Mouse (Mus musculus) CD8-positive naive resting alpha-beta T cell, adult 2 months (primary cell): ENCODE measurements around the gene Rnf144b.

Experiments
- DNase-seq, 2 experiments: peaks; one replicate each; pipeline ENCODE4 v3.0.0; 2022; ENCODE audit warnings: low read depth in 2 of 2, low spot score in 2 of 2

Rnf144b gene

DNA sequence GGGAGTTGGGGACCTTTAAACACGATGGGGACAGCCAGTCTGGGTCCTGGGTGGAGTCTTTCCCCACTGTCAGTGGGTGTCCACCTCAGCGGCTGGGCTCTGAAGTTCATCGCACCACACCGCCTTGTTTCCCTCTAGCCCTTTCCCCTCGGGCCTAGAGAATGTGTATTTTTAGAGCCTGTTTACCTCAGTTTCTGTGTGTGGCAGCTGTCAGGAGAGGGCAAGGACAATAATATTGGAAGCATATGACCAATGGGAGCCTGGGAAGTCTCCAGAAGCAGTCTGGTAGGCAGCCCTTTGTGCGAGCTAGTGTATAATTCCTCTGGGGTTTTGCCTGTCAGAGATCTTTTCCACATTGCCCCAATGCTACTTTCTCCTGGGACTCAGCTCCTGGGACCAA, 95.9 kb downstream of the Rnf144b start:
- no peak for DNase-seq

DNA sequence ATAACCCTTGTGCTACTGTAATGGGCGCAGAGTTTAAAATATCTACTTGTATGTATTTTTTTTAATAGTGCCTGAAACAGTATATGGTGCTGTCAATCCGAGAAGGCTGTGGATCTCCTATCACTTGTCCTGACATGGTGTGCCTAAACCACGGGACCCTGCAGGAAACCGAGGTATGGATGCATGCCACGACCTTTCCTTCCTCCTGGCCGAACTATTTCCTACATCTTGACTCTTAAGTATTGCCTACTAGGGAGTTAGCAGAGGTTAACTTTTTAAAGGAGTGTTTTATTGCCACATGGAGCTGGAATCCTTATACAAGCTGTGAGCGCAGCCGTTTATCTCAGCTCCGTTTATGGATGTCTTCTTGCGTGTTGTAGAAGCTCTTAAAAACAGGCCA, 98.0 kb downstream of the Rnf144b start:
- DNase-seq, result no peak

DNA sequence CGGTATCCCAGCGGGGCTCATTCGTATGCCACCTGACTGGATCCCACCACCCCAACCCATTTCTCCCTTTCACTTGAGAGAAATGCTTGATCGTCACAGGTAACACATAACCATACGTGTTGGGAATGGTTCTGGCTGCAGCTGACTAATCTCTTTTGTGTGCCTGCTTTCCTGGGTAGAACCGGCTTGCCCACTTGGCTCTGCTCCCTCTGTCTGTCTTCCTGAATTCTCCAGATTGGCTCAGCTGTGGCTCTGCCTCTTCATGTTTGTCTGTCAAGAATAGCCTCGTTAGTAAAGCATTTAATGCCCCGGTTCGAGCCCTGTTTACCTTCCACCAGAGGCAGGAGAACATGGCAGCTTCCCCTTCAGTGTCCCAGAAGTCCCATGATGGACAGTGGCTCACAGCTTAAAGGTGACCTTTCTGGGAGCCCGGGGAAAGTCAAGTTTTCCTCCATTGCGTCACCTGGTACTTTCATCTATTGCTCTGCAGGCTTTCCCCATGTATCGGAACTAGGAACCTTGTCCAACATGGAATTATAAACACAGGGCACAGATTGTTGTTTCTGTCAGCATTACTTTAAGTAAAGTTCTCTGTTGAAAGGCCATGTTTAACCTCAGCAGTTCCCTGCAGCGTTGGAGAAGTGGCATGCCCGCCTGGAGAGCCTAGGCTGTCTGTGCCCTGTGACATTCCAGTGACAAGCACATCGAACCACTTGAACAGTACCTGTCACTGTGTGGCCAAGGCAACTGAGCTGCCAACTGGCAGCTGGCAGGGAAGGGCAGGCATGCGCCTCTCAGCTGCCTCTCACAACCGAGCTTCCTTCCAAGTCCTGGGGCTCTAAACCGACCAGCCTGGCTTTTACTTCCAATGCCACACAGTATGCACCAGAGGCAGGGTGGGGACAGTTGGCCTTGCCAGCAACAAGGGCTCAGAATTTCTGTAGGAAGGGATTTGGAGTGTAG, 101.4 kb downstream of the Rnf144b start:
- no peak for DNase-seq

DNA sequence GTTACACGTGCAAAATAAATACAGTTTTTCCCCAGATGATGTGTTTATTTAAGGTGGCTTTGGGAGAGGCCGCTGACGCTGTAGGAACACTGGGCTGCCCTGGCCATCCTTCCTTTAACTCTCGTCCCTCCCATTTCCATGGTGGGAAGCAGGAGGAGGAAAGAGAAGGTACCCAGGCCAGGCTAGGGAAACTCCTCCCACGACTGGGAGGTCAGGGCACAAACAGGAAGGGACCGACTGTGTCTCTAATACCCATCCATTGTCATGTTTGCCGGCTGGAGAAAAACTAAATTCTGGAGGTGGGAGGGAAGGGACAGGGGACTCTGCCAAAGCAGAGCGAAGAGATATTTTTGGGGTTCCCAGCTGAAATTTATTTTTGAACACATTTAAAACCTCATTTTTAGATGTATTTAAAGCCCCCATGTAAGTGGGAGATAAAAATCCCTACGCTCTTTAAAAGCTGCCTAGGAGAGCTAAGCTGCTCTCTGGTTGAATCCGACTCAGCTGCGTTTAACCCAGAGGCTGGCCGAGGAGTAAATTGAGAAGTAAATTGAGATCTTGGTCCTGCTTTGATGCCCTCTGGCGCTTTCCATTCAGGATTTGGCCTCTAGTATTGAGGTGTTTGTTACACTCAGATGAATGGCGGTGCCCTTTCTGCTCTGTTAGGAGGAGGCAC, 102.3 kb downstream of the Rnf144b start:
- no peak for DNase-seq

DNA sequence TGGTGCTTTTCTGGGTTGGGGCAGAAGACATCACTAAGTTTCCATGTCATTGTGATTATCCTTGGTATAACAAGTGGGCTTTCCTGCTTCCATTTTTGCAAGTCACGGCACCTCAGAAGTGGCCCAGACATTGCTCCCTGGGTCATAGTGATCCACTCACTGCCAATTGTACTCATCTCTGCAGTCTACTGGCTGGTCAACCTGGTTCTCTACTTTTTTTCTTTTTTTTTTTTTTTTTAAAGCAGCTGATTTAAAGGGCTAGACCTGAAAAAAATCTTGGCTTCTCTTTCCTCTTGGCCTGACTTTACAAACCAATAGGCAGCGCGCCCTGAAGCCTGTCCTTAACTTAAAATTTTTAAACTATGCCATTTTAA, 102.9 kb downstream of the Rnf144b start:
- no peak for DNase-seq

DNA sequence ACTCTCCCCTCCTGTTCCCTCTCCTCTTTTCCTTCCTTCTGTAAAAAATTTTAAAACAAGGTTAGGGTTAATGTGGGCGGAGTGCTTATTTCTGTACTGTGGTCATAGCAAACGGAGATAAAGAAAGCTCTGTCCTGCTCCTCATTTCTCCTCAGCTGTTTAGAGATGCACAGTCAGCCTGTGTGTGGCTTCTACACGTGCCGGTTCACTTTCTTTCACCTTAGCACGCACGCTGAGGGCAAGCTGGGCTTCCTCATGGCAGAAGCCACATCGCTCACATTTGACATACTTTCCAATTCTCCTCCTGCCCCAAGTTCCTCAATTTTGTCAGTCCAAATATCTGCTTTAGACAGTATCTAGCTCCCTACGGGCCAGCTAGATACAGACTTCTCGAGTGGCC, 103.3 kb downstream of the Rnf144b start:
- no peak for DNase-seq

DNA sequence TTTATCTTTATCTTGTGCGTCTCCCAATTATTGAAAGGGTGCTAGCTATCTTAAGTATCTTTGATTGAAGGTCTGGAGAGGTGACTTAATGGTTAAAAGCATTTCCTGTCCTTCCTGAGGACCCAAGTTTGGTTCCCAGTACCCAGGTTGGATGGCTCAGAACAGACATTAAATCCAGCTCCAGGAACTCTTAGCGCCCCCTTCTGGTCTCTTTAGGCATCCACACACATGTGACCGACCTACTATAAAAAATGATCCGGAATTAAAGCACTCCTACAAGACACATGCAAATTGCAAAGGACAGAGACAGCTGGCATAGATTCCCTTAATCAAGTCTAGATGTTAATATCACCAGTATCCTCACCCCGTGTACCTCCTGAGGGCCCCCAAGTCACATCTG, 104.1 kb downstream of the Rnf144b start:
- DNase-seq, result no peak

DNA sequence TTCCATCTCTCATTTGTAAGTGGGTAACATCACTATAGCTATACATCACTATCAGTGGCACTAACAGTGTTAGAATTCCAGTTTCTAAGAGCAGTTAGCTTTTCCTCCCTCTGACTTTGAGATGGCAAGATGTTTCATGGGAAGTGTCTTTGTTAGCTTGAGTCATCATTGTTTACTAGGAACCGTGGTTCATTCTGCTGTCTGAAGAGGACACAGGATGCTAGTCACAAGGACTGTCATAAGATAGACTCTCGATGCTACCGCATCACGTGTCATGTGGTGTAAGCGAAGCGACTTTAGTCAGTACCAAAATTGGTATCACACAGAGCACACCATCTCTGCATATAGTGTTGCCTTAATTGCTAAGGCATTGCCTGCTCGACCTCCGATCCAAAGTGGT, 105.7 kb downstream of the Rnf144b start:
- no peak for DNase-seq

DNA sequence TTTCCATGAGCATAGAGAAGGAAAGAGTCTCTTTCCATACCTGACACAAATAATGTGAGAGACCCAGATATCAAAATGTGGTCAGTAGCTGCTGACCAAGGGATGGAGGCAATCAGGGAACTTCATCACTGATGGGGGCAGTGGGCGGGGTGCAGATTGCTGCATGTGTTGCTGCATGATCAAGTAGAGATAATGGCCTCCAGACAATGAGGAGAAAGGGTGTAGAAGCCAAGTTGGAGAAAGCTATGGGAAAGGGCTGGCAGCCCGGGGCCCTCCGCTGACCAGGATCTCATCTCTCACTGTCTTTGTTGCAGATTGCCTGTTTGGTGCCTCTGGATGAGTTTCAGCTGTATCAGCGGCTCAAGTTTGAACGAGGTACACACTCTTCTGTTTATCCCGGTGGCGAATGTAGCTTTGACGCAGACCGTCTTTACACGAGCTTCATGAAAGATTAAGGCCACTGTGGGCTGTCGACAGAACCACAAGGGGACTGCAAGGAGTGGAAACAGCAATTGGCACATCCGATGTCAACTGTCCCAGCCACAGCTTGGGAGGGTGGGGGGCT, 106.3 kb downstream of the Rnf144b start:
- DNase-seq, result no peak

DNA sequence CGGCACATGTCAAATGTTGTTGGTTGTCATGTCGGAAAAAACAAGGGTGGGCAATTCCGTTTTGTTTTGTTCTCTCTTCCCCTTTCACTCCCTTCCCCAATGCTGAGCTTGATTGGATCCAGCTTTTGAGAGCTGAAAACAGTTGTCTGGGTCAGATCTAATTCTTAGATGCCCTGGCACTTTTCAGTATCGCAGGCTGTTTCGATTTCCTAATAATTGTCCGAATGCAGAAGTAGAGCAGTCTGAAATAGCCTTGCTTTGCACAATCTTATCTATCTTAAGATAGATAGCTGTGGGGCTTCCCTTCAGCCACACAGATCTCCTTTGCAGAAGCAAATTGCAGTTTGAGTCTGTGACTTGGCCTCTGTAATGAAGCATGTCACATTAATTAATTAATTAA, 109.7 kb downstream of the Rnf144b start:
- no peak for DNase-seq

DNA sequence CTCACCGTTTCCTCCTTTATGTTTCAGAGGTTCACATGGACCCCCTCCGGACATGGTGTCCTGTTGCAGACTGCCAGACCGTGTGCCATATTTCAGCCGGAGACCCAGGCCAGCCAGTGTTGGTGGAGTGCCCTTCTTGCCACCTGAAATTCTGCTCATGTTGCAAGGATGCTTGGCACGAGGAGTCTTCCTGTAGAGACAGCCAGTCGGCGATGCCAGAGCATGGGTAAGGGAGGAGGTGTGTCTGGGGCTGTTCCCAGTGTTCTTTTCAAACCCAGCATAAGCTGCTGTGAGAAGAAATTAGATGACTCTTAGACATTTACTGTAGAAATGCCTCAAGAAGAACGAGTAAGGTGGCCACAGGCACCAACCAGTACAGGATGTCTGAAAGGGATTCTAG, 114.9 kb downstream of the Rnf144b start:
- DNase-seq, result no peak

DNA sequence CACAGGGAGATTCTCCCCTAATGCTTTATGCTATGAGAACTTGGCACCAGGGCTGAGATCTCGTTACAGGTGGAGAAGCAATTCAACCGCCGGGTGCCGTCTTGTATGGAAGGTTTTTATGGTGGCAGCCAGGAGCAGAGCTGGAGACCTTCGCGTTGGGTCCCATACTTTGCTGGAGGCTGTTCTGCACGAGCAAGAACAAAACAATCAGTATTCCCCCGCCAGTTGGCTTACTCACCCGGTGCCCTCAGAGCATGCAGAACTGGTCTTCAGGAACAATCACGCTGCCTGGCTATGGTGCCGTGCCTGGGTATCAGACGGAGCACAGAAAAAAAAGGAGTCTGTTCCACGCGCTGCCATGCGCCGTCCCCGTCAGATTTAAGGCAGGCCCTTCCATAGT, 115.7 kb downstream of the Rnf144b start:
- no peak for DNase-seq

DNA sequence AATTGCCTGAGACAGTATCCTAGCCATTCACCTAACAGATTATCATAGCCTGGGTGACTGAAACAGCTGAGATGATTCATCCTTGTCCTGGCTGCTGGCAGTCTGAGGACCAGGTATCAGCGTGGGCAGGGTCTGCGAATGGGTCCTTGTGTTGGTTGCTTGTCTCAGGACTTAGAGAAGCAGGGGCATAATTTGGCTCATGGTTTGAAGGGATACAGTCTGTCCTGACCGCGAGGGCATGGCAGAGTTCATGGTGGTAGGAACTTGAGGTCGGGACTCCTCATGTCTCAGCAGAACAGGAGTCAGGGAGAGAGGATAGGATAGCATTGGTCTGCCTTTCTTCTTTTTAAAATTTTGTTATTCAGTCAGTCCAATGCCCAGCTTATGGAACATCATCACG, 121.1 kb downstream of the Rnf144b start:
- DNase-seq, result no peak

DNA sequence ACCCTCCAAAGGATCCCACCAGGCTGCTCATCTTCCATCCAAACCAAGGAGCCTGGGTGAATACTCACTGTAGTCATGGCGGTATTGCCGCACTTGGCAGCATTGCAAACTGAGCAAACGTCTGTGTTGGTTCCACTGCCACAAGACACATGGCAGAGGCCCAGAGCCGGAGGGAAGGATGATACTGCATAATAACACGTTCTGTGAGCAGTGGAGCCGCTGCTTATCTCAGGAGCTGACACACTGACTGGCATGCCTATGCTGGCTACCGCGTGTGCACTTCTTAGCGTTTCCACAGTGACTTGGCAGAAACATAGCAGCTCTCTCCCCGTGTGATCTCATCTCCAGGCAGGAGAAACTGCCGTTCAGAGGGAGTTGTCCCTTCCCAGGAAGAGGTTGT, 122.3 kb downstream of the Rnf144b start:
- DNase-seq, result no peak

DNA sequence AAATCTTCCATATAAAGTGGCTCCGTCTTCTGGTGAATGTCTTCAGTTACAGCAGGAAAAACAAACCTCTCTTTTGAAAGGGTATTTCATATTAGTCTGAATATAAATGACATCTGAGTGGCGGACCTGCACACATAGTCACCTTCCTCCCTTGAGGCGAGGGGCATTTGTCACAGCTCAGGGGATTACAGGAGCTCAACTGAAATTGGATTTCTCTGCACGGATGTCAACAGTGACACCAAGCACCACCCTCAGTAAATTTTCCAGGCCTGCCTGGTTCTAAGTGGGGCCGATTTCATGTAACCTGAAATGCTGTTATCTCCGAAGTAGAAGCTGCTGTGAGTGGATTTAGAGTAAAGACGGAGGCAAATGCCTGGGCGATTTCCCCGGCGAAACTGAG, 124.0 kb downstream of the Rnf144b start:
- DNase-seq, result no peak

DNA sequence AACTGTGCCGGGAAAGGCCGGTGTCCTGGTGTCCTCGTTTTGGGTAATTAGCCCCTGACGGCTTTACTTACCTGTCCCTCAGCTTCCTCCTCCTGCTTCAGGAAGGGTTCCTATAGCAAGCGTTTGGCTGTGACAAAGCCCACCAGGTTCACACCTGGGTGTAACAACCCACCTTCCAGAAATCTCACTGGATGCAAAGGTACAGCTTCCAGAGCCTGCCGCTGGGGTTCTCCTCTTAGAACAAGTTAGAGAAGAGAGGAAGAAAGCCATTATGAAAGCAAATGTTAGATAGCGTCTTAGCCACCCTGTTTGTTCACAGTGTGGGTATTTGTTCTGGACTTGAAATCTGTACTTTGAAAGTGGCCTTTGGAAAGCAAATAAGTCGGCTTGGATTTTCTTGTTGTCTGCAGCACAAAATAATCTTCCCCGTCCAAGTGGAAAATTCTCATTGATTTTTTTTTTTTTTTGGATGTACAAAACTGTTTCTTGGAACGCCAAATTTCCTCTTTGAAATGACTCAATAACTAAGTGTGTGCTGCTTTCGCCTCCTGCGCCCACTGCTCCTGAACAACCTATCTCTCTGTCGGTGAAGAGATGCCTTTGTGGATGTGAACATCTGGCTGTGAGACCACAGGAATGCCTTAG, 124.8 kb downstream of the Rnf144b start:
- no peak for DNase-seq

DNA sequence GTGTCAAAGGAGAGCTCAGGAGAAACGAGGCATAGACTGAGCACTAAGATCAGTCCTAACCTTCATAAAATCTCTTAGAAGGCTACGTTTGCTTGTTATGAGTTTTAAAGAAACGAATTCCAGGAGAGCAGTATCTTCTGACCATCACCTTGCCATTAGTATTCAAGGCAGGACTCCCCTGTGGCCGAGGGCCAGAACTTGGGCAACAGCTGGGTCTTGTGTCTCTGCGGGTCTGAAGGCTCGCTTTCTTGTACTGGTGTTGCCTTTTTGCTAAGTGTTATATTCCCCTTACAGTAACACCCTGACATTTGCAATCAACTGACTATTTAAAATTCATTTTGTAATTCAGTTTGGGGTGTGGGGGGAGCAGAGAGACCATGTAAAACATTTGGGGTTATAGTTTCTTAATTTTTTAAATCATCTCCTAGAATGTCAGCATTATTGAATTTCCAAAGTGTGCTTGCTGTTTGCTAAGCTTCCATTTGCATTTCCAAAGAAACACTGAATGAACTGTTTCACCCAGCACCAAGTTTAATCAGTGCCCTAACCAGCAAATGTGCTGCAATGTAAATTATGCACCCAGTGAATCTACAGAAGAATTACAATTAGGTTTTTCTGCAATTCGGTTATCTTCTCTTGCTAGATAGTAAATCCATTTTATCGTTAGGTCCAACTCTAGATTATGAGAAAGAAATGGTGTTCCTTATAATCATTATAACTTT, 126.0 kb downstream of the Rnf144b start:
- DNase-seq, result no peak

DNA sequence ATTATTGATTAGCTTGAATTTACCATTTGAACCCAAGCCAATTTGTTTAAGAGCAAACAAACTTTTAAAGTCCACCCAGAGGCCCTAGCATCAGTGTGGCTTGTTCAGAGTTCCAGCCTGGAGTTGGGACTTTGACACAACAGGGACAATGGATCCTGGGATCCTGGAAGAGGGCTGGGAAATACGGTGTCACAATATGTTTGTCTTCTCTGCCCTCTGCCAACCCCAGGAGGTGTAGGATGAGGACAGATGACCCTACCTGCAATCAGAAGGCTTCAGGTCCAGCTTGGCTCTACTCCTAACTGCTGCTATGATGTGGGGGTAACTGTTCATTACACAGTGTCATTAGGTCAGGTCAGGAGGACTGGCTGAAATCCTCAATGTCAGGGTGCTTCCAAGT, 128.2 kb downstream of the Rnf144b start:
- no peak for DNase-seq

DNA sequence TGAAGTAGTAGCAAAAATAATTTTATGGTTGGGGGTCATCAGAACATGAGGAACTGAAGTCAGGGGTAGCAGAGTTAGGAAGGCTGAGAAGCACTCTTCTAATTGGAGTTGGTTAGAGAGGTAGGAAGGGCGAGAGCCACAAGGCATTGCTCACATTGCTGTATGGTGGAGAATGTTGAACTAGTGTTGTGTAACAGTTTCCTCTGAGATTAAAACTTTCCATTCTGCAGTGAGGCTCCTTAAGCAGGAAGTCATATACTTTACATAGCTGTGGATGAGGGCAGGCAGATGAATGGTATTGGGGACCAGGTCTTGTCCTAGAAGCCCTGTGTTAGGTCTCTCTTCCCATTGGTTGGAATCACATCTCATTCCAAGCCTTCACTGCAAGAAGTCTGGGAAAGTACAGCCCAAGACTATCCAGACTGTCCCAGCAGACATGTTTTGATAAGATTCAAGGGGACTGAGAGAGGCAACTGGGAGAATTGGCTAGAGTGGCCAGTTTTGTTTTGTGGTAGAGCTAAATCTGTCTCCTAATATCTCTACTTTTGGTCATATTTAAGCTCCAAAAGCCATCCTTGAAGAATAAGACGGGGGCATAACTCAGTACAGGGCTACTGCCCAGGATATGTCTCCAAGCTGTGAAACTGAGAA, 128.8 kb downstream of the Rnf144b start:
- no peak for DNase-seq

DNA sequence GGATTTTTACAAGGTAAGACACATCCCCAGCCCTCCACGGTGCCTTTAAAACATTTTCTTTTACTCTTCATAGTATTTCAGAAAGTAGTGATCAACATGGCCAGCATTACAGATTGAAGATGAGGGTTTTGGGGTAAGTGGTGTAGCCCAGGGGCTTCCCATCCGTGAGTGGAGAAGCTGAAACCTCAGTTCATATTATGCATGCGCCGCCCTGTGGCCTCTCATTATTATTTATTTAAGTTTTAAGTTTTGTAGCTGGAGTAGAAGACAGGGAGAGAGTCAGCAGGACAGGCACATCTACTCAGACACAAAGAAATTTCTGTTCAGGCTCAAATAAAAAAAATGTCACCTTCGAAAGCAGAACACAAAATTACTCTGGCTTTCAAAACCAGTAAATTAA, 131.3 kb downstream of the Rnf144b start:
- DNase-seq, result no peak

DNA sequence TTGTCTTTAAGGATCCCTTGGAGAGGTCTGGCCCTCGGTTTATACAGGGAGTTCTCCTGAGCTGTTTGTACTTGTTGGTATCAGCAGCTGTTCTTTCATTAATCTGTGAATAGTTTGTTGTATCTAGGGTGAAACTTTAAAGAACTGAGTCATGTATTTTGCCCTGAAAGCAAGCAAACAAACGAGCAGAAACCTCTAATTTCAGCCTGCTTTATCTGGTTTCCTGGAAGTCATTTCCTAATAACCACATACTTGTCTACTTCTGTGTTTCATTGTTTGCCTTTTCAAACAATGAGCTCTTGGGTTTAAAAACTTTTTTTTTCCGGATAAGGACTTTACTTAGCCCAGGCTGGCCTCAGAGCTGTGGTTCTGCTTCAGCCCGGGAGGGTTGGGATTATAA, 136.8 kb downstream of the Rnf144b start:
- DNase-seq, result no peak
